Mouse (Mus musculus) MEL (cell line): ENCODE measurements around the gene Ppp2ca. TPM values are rescaled to one million over a fixed set of nuclear protein-coding genes. Genes with fewer than 3 reads are reported as not detected.
"Not testable (repeated sequence)": the region's sequence is repeated elsewhere in the genome, so short reads cannot be mapped to it uniquely, and the experiment has no call there.

Source experiments
- DNase-seq: peaks from one replicate; pipeline ENCODE4 v3.0.0; 2011; ENCODE audit warnings: low read depth, low spot score
- H3K27ac ChIP-seq: 2 replicates; pipeline ENCODE4 v1.5.1; 2012; ENCODE audit warnings: low read depth, mild to moderate bottlenecking, control low read depth, low read length, moderate library complexity; ENCODE audit not compliant: control insufficient read depth
- H3K27me3 ChIP-seq, 2 experiments: fragments of 150-350 bp in 1 of 2; sonication (generic) in 1 of 2; 2 replicates each; pipeline ENCODE4 v1.6.1; 2012; ENCODE audit warnings: low read length in 2 of 2, mild to moderate bottlenecking in 2 of 2, improper control_type of control experiment in 1 of 2, moderate library complexity in 1 of 2; ENCODE audit not compliant: insufficient read depth in 2 of 2, control insufficient read depth in 1 of 2
- H3K36me3 ChIP-seq, 2 experiments: 2 replicates each; pipeline ENCODE4 v1.6.1; 2012 to 2014; ENCODE audit warnings: low read length in 2 of 2, improper control_type of control experiment in 1 of 2, inconsistent platforms in 1 of 2, mild to moderate bottlenecking in 1 of 2; ENCODE audit not compliant: insufficient read depth in 2 of 2, control insufficient read depth in 1 of 2
- H3K4me1 ChIP-seq, 2 experiments: fragments of 150-350 bp in 1 of 2; sonication (generic) in 1 of 2; 2 replicates each; pipeline ENCODE4 v1.6.1; 2012; ENCODE audit warnings: low read length in 2 of 2, improper control_type of control experiment in 1 of 2, mild to moderate bottlenecking in 1 of 2; ENCODE audit not compliant: insufficient read depth in 2 of 2, control insufficient read depth in 1 of 2
- H3K4me3 ChIP-seq, 2 experiments: fragments of 150-350 bp in 1 of 2; sonication (generic) in 1 of 2; 2 replicates each; pipeline ENCODE4 v1.5.1; 2012; ENCODE audit warnings: low read depth in 2 of 2, low read length in 2 of 2, mild to moderate bottlenecking in 2 of 2, moderate library complexity in 2 of 2, control low read depth in 1 of 2, improper control_type of control experiment in 1 of 2; ENCODE audit not compliant: control insufficient read depth in 1 of 2, insufficient read depth in 1 of 2
- H3K79me2 ChIP-seq: 2 replicates; pipeline ENCODE4 v1.6.1; 2012; ENCODE audit warnings: mild to moderate bottlenecking, low read length, moderate library complexity; ENCODE audit not compliant: control insufficient read depth, poor library complexity, insufficient read depth
- H3K9ac ChIP-seq: 2 replicates; pipeline ENCODE4 v1.6.1; 2012; ENCODE audit warnings: low read depth, mild to moderate bottlenecking, control low read depth, low read length, moderate library complexity; ENCODE audit not compliant: control insufficient read depth, poor library complexity, severe bottlenecking
- H3K9me3 ChIP-seq: fragments of 150-350 bp; sonication (generic); replicated peaks from 2 replicates; pipeline ENCODE4 v1.6.1; 2012; ENCODE audit warnings: mild to moderate bottlenecking, low read length, improper control_type of control experiment, moderate library complexity; ENCODE audit not compliant: insufficient read depth
- E2F4 ChIP-seq: IDR thresholded peaks from 2 replicates; pipeline ENCODE4 v1.6.1; 2011; ENCODE audit warnings: low read depth, low read length, improper control_type of control experiment, borderline replicate concordance
- ELF1 ChIP-seq: IDR thresholded peaks from 2 replicates; pipeline ENCODE4 v1.6.1; 2014; ENCODE audit warnings: low read depth, mild to moderate bottlenecking, inconsistent platforms, low read length, improper control_type of control experiment, moderate library complexity
- EP300 ChIP-seq, 2 experiments: IDR thresholded peaks; 2 replicates each; pipeline ENCODE4 v1.6.1; 2011; ENCODE audit warnings: improper control_type of control experiment in 2 of 2, low read length in 2 of 2, low read depth in 1 of 2, mild to moderate bottlenecking in 1 of 2
- ETS1 ChIP-seq: IDR thresholded peaks from 2 replicates; pipeline ENCODE4 v1.6.1; 2012; ENCODE audit warnings: low read depth, mild to moderate bottlenecking, inconsistent platforms, low read length, improper control_type of control experiment, moderate library complexity
- GABPA ChIP-seq: IDR thresholded peaks from 2 replicates; pipeline ENCODE4 v1.6.1; 2012; ENCODE audit warnings: low read depth, mild to moderate bottlenecking, inconsistent platforms, low read length, improper control_type of control experiment, moderate library complexity
- GATA1 ChIP-seq: IDR thresholded peaks from 2 replicates; pipeline ENCODE4 v1.6.1; 2011; ENCODE audit warnings: low read depth, low read length, improper control_type of control experiment
- MAZ ChIP-seq: IDR thresholded peaks from 2 replicates; pipeline ENCODE4 v1.6.1; 2012; ENCODE audit warnings: low read depth, mild to moderate bottlenecking, inconsistent platforms, low read length, improper control_type of control experiment
- MEF2A ChIP-seq: IDR thresholded peaks from 2 replicates; pipeline ENCODE4 v1.6.1; 2014; ENCODE audit warnings: low read depth, mild to moderate bottlenecking, inconsistent platforms, low read length, improper control_type of control experiment; ENCODE audit not compliant: poor library complexity, insufficient replicate concordance, severe bottlenecking; ENCODE audit errors: extremely low read depth
- MXI1 ChIP-seq: IDR thresholded peaks from 2 replicates; pipeline ENCODE4 v1.6.1; 2011; ENCODE audit warnings: mild to moderate bottlenecking, low read depth, low read length, improper control_type of control experiment
- MYB ChIP-seq: IDR thresholded peaks from 2 replicates; pipeline ENCODE4 v1.6.1; 2011; ENCODE audit warnings: mild to moderate bottlenecking, low read depth, low read length, improper control_type of control experiment
- MYC ChIP-seq: IDR thresholded peaks from 2 replicates; pipeline ENCODE4 v1.6.1; 2011; ENCODE audit warnings: low read depth, mild to moderate bottlenecking, low read length, improper control_type of control experiment, moderate library complexity
- POLR2A ChIP-seq, 2 experiments: IDR thresholded peaks; 2 replicates each; pipeline ENCODE4 v1.6.1; 2011 to 2012; ENCODE audit warnings: low read length in 2 of 2, mild to moderate bottlenecking in 2 of 2, control low read depth in 1 of 2, improper control_type of control experiment in 1 of 2, low read depth in 1 of 2, moderate library complexity in 1 of 2; ENCODE audit not compliant: control insufficient read depth in 1 of 2, insufficient read depth in 1 of 2, poor library complexity in 1 of 2
- POLR2AphosphoS2 ChIP-seq: IDR thresholded peaks from 2 replicates; pipeline ENCODE4 v1.6.1; 2011; ENCODE audit warnings: low read length, improper control_type of control experiment
- RCOR1 ChIP-seq: IDR thresholded peaks from 2 replicates; pipeline ENCODE4 v1.6.1; 2012; ENCODE audit warnings: low read depth, mild to moderate bottlenecking, inconsistent platforms, low read length, improper control_type of control experiment
- SIN3A ChIP-seq: IDR thresholded peaks from 2 replicates; pipeline ENCODE4 v1.6.1; 2012; ENCODE audit warnings: low read length, improper control_type of control experiment, inconsistent platforms
- SMC3 ChIP-seq: IDR thresholded peaks from 2 replicates; pipeline ENCODE4 v1.6.1; 2011; ENCODE audit warnings: low read depth, low read length, improper control_type of control experiment
- TAL1 ChIP-seq: IDR thresholded peaks from 2 replicates; pipeline ENCODE4 v1.6.1; 2012; ENCODE audit warnings: mild to moderate bottlenecking, inconsistent platforms, low read length, moderate library complexity, mixed read lengths
- TCF12 ChIP-seq: IDR thresholded peaks from 2 replicates; pipeline ENCODE4 v1.6.1; 2014; ENCODE audit warnings: low read depth, mild to moderate bottlenecking, inconsistent platforms, low read length, improper control_type of control experiment, moderate library complexity
- UBTF ChIP-seq: IDR thresholded peaks from 2 replicates; pipeline ENCODE4 v1.6.1; 2012; ENCODE audit warnings: low read depth, mild to moderate bottlenecking, inconsistent platforms, low read length, improper control_type of control experiment, moderate library complexity, borderline replicate concordance; ENCODE audit not compliant: insufficient read depth
- USF2 ChIP-seq, 2 experiments: IDR thresholded peaks; 2 replicates each; pipeline ENCODE4 v1.6.1; 2011 to 2012; ENCODE audit warnings: improper control_type of control experiment in 2 of 2, low read length in 2 of 2, borderline replicate concordance in 1 of 2, inconsistent platforms in 1 of 2, low read depth in 1 of 2, mild to moderate bottlenecking in 1 of 2; ENCODE audit not compliant: insufficient read depth in 1 of 2
- ZMIZ1 ChIP-seq: IDR thresholded peaks from 2 replicates; pipeline ENCODE4 v1.6.1; 2012; ENCODE audit warnings: low read depth, mild to moderate bottlenecking, inconsistent platforms, low read length, improper control_type of control experiment, moderate library complexity
- ZNF384 ChIP-seq: IDR thresholded peaks from 2 replicates; pipeline ENCODE4 v1.6.1; 2012; ENCODE audit warnings: low read depth, mild to moderate bottlenecking, inconsistent platforms, low read length, improper control_type of control experiment
- polyA plus RNA-seq, 2 experiments: library from polyadenylated mRNA; stranded (reverse) in 1 of 2; unstranded in 1 of 2; fragments of >175 nt in 1 of 2; fragments of >200 nt in 1 of 2; gene quantifications; 2 replicates each; pipeline versions ENCODE4 v1.2.1 to v1.2.4; 2012; ENCODE audit warnings: low replicate concordance in 2 of 2, low read depth in 1 of 2; ENCODE audit not compliant: insufficient read length in 2 of 2, insufficient read depth in 1 of 2, missing spikeins in 1 of 2
- total RNA-seq: library from RNA; depleted of rRNA; stranded (reverse); fragments of 300-350 nt; gene quantifications from 2 replicates; pipeline ENCODE4 v1.2.3, GENCODE M21; 2012

The Ppp2ca gene
- total and polyA plus RNA-seq, 3 experiments: 78.2 to 113 (median 102) TPM

GRCm38 (mm10) chr11:52115479-52115878 is 17.0 kb downstream of the Ppp2ca start:
- no peaks in the 10 kb centered on the region for H3K27me3 ChIP-seq
- H3K79me2 ChIP-seq: peaks cover 34% of the 10 kb centered on the region
- no peaks in the 10 kb centered on the region for H3K9me3 ChIP-seq
- TF ChIP-seq UBTF: no peak
- TF ChIP-seq ETS1: peak; percentile 89
- peak; percentile 71 for TF ChIP-seq TAL1
- peak; percentile 50; the same call in 1 of the 2 replicates for TF ChIP-seq MEF2A
- no peak for TF ChIP-seq MYC
- no peak for TF ChIP-seq MAZ
- TF ChIP-seq TCF12: peak; percentile 95
- TF ChIP-seq MXI1: peak; percentile 63; the same call in 1 of the 2 replicates
- peak; percentile 66 for TF ChIP-seq SIN3A
- TF ChIP-seq GABPA: no peak
- TF ChIP-seq ZMIZ1: no peak
- peak; percentile 64; the same call in 1 of the 2 replicates for TF ChIP-seq MYB
- TF ChIP-seq USF2 (IDR thresholded peaks at IDR 0.05; ENCODE audit: borderline replicate concordance in 1 of 2, insufficient read depth in 1 of 2, low read depth in 1 of 2, low read length in 2 of 2): no peak
- TF ChIP-seq ZNF384: no peak
- peak; percentile 85 to 93 for TF ChIP-seq EP300 (IDR thresholded peaks at IDR 0.05; ENCODE audit: low read depth in 1 of 2, low read length in 2 of 2)
- no peak for TF ChIP-seq POLR2A (IDR thresholded peaks at IDR 0.05; ENCODE audit: control insufficient read depth in 1 of 2, insufficient read depth in 1 of 2, low read depth in 1 of 2, low read length in 2 of 2, poor library complexity in 1 of 2)
- TF ChIP-seq E2F4: no peak
- TF ChIP-seq SMC3: no peak
- TF ChIP-seq POLR2AphosphoS2: peak; percentile 46; the same call in 1 of the 2 replicates
- TF ChIP-seq RCOR1: peak; percentile 96
- no peak for TF ChIP-seq ELF1
- peak; percentile 80 for TF ChIP-seq GATA1
- H3K36me3 ChIP-seq: peaks cover 25 to 55% of the 10 kb centered on the region in 2 experiments
- no peak overlapping the region for H3K9ac ChIP-seq
- H3K4me1 ChIP-seq: peaks cover 6 to 15% of the 10 kb centered on the region in 2 experiments; a peak in 3 of 4 replicates
- H3K4me3 ChIP-seq: no peak overlapping the region
- DNase-seq: peak; percentile 68
- H3K27ac ChIP-seq: 0 out of 2 replicates have a peak overlapping the region, but pooled peaks have one; percentile 5

- H3K27ac ChIP-seq, H3K4me3 ChIP-seq, H3K9ac ChIP-seq, H3K27me3 ChIP-seq, H3K9me3 ChIP-seq: not testable (repeated sequence)
- peaks cover 25 to 62% of the 10 kb centered on the region in 2 experiments for H3K36me3 ChIP-seq
- peaks cover 6 to 15% of the 10 kb centered on the region in 2 experiments; a peak in 3 of 4 replicates for H3K4me1 ChIP-seq
- peak; percentile 10 for DNase-seq
- H3K79me2 ChIP-seq: peaks cover 28% of the 10 kb centered on the region
Measured at GRCm38 (mm10) chr11:52116117-52116516, 17.6 kb downstream of the Ppp2ca start.
